In the genomic region with DNA sequence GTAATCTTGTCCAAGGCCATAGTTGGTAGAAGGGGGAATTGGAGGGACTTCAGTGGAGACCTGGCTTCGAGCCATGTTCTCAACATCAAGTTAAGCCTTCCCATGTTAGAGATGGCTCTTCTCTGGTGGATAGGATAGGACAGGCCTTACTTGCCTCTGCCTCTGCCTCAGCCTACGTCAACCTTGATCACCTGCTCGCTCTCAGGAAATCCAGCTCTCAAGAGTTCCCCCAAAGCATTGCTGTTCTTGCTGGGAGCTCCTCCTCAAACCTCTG, we compare ENCODE assay signal across 20 mouse cellular contexts.
DNase-seq lines count a peak whose midpoint lies in the region; ATAC-seq lines count a peak whose summit lies in the region.
"Had no signal": no experiment of that assay in that cellular context is flagged by ENCODE, and none has a peak within 500 bp of the region (broad histone marks: within the 10 kb centered on the region; RNA-seq: fewer than 3 reads in every experiment).

No protein-coding gene starts in this region.

- ATAC-seq in hindbrain, embryonic 12.5 days (ENCODE audit: low FRiP score), result no peak
- ATAC-seq in lung, embryonic 15.5 days (ENCODE audit: borderline replicate concordance, extremely low read depth, low FRiP score, low TSS enrichment), result peak; percentile 64; the same call in 1 of the 2 replicates
- peak; percentile 49; the same call in 1 of the 2 replicates for ATAC-seq in midbrain, embryonic 15.5 days (replicated peaks)
- ATAC-seq: CD4-positive, CD25-positive, alpha-beta regulatory T cell, adult 4 months; forebrain, postnatal 0 days; intestine, embryonic 16.5 days had no signal

- DNase-seq in hindbrain, embryonic 10.5 days (ENCODE audit: low spot score), result no peak
- DNase-seq in lung, postnatal 4 days, result no peak
- DNase-seq in gonadal fat pad, adult 2 months (ENCODE audit: low read depth), result peak; percentile 4
- DNase-seq in left cerebral cortex, adult 8-10 months (ENCODE audit: low spot score in 2 of 2), result no peak
- DNase-seq: cerebellum, adult 8-10 months; cerebellum, postnatal 36 days; embryo, embryonic 11 days; forebrain, postnatal 0 days; gastrocnemius, postnatal 36 days; heart, postnatal 36 days; kidney, adult 9 months; lung, adult 2 months had no signal

- H3K4me2 ChIP-seq in hindbrain, embryonic 12.5 days (replicated peaks), result no peak overlapping the region
- H3K4me2 ChIP-seq in lung, embryonic 15.5 days, result no peak overlapping the region
- H3K4me2 ChIP-seq in midbrain, embryonic 15.5 days, result no peak overlapping the region
- H3K4me2 ChIP-seq: embryonic facial prominence, embryonic 15.5 days; limb, embryonic 13.5 days had no signal

- H3K9me3 ChIP-seq in hindbrain, embryonic 10.5 days, result no peaks in the 10 kb centered on the region
- no peaks in the 10 kb centered on the region for H3K9me3 ChIP-seq in hindbrain, embryonic 12.5 days (replicated peaks)
- no peaks in the 10 kb centered on the region for H3K9me3 ChIP-seq in lung, embryonic 15.5 days
- no peaks in the 10 kb centered on the region for H3K9me3 ChIP-seq in midbrain, embryonic 15.5 days
- H3K9me3 ChIP-seq: embryonic facial prominence, embryonic 15.5 days had no signal

- WGBS in hindbrain, embryonic 10.5 days, result 94% methylated on average over 3 of the region's 3 CpGs
- WGBS in hindbrain, embryonic 12.5 days, result 79% methylated on average over 3 of the region's 3 CpGs
- 77% methylated on average over 3 of the region's 3 CpGs for WGBS in lung, embryonic 15.5 days
- 66% methylated on average over 3 of the region's 3 CpGs for WGBS in midbrain, embryonic 15.5 days

- no peak overlapping the region for H3K9ac ChIP-seq in hindbrain, embryonic 12.5 days
- no peak overlapping the region for H3K9ac ChIP-seq in lung, embryonic 15.5 days
- H3K9ac ChIP-seq in midbrain, embryonic 15.5 days, result no peak overlapping the region
- H3K9ac ChIP-seq: embryonic facial prominence, embryonic 15.5 days; forebrain, postnatal 0 days; limb, embryonic 13.5 days had no signal

- H3K4me3 ChIP-seq in hindbrain, embryonic 10.5 days, result no peak overlapping the region
- no peak overlapping the region for H3K4me3 ChIP-seq in hindbrain, embryonic 12.5 days
- H3K4me3 ChIP-seq in lung, embryonic 15.5 days, result no peak overlapping the region
- H3K4me3 ChIP-seq in midbrain, embryonic 15.5 days, result no peak overlapping the region
- H3K4me3 ChIP-seq: embryonic facial prominence, embryonic 15.5 days; limb, embryonic 13.5 days had no signal

- no peaks in the 10 kb centered on the region for H3K27me3 ChIP-seq in hindbrain, embryonic 10.5 days (ENCODE audit: insufficient read depth, poor library complexity, severe bottlenecking)
- H3K27me3 ChIP-seq in hindbrain, embryonic 12.5 days, result no peaks in the 10 kb centered on the region
- no peaks in the 10 kb centered on the region for H3K27me3 ChIP-seq in lung, embryonic 15.5 days
- H3K27me3 ChIP-seq in midbrain, embryonic 15.5 days (replicated peaks), result no peaks in the 10 kb centered on the region
- H3K27me3 ChIP-seq: embryonic facial prominence, embryonic 15.5 days; limb, embryonic 13.5 days had no signal

- H3K4me1 ChIP-seq in hindbrain, embryonic 10.5 days (replicated peaks), result peaks cover 18% of the 10 kb centered on the region; the same call in 1 of the 2 replicates
- H3K4me1 ChIP-seq in hindbrain, embryonic 12.5 days, result no peaks in the 10 kb centered on the region
- no peaks in the 10 kb centered on the region for H3K4me1 ChIP-seq in lung, embryonic 15.5 days
- H3K4me1 ChIP-seq in midbrain, embryonic 15.5 days, result peaks cover 8% of the 10 kb centered on the region
- H3K4me1 ChIP-seq: embryonic facial prominence, embryonic 15.5 days had no signal

- peak overlapping the region; percentile 12; the same call in 1 of the 2 replicates for H3K27ac ChIP-seq in hindbrain, embryonic 10.5 days
- no peak overlapping the region for H3K27ac ChIP-seq in hindbrain, embryonic 12.5 days
- H3K27ac ChIP-seq in lung, embryonic 15.5 days, result no peak overlapping the region
- H3K27ac ChIP-seq in midbrain, embryonic 15.5 days, result peak overlapping the region; percentile 67
- H3K27ac ChIP-seq: embryonic facial prominence, embryonic 15.5 days; hindbrain, postnatal 0 days; limb, embryonic 13.5 days had no signal

- H3K36me3 ChIP-seq in hindbrain, embryonic 10.5 days, result peaks cover 22% of the 10 kb centered on the region
- peaks cover 6% of the 10 kb centered on the region; the same call in 1 of the 2 replicates for H3K36me3 ChIP-seq in hindbrain, embryonic 12.5 days
- H3K36me3 ChIP-seq in lung, embryonic 15.5 days, result peaks cover 8% of the 10 kb centered on the region
- H3K36me3 ChIP-seq in midbrain, embryonic 15.5 days (replicated peaks), result no peaks in the 10 kb centered on the region

Comparison
In these comparisons a context has a peak if more than half of its experiments do, and no peak if none do; other contexts are left out.
1. H3K27ac ChIP-seq: peak in hindbrain, embryonic 10.5 days (single experiment) and midbrain, embryonic 15.5 days (single experiment); none in hindbrain, embryonic 12.5 days (single experiment) and lung, embryonic 15.5 days (single experiment).